Mouse (Mus musculus): Measurements from ENCODE around the gene St6galnac6. TPM values are rescaled to one million over a fixed set of nuclear protein-coding genes. Genes with fewer than 3 reads are reported as not detected.

Gene St6galnac6
- polyA plus RNA-seq, 1 experiment from 2014 or later, result 7.4 TPM

- Histone ChIP-seq H3K27me3 (ENCODE audit: control insufficient read depth, insufficient read depth, low read length) (no peaks in the 10 kb centered on the region), H3K4me3 (ENCODE audit: low read depth, low read length) (no peak overlapping the region), H3K4me1 (ENCODE audit: control insufficient read depth, insufficient read depth, low read length) (peaks cover 17% of the 10 kb centered on the region), H3K9me3 (ENCODE audit: control insufficient read depth, low read depth, low read length) (no peaks in the 10 kb centered on the region), H3K4me2 (replicated peaks; ENCODE audit: low read depth, low read length) (no peak overlapping the region), H3K9ac (replicated peaks; ENCODE audit: low read depth, low read length) (no peak overlapping the region), H3K36me3 (ENCODE audit: control insufficient read depth, insufficient read depth, low read length) (no peaks in the 10 kb centered on the region), H3K27ac (ENCODE audit: low read length) (peak overlapping the region; percentile 68; the same call in 1 of the 2 replicates)
- 39% methylated on average over 12 of the region's 12 CpGs for WGBS
- peak; percentile 38; the same call in 1 of the 2 replicates for ATAC-seq (ENCODE audit: insufficient number of reproducible peaks, insufficient read depth, low FRiP score, low read depth)
Measured at GRCm38 (mm10) chr2:32655826-32656225, 56.3 kb downstream of the St6galnac6 start.

GRCm38 (mm10) chr2:32658873-32659272, 59.4 kb downstream of the St6galnac6 start:
- peaks cover 27% of the 10 kb centered on the region for H3K4me1 ChIP-seq (ENCODE audit: control insufficient read depth, insufficient read depth, low read length)
- H3K9ac ChIP-seq (replicated peaks; ENCODE audit: low read depth, low read length), result no peak overlapping the region
- ATAC-seq (ENCODE audit: insufficient number of reproducible peaks, insufficient read depth, low FRiP score, low read depth), result no peak
- H3K27me3 ChIP-seq (ENCODE audit: control insufficient read depth, insufficient read depth, low read length), result no peaks in the 10 kb centered on the region
- no peak overlapping the region for H3K27ac ChIP-seq (ENCODE audit: low read length)
- no peaks in the 10 kb centered on the region for H3K9me3 ChIP-seq (ENCODE audit: control insufficient read depth, low read depth, low read length)
- 93% methylated on average over 2 of the region's 2 CpGs for WGBS
- H3K4me3 ChIP-seq (ENCODE audit: low read depth, low read length), result no peak overlapping the region
- H3K36me3 ChIP-seq (ENCODE audit: control insufficient read depth, insufficient read depth, low read length), result no peaks in the 10 kb centered on the region
- H3K4me2 ChIP-seq (replicated peaks; ENCODE audit: low read depth, low read length), result no peak overlapping the region

- Histone ChIP-seq H3K4me1 (ENCODE audit: control insufficient read depth, insufficient read depth, low read length) (peaks cover 13% of the 10 kb centered on the region), H3K27ac (ENCODE audit: low read length) (peak overlapping the region; percentile 3; the same call in 1 of the 2 replicates), H3K27me3 (ENCODE audit: control insufficient read depth, insufficient read depth, low read length) (no peaks in the 10 kb centered on the region), H3K36me3 (ENCODE audit: control insufficient read depth, insufficient read depth, low read length) (no peaks in the 10 kb centered on the region), H3K4me3 (ENCODE audit: low read depth, low read length) (no peak overlapping the region), H3K4me2 (replicated peaks; ENCODE audit: low read depth, low read length) (no peak overlapping the region), H3K9me3 (ENCODE audit: control insufficient read depth, low read depth, low read length) (no peaks in the 10 kb centered on the region), H3K9ac (replicated peaks; ENCODE audit: low read depth, low read length) (no peak overlapping the region)
- ATAC-seq (ENCODE audit: insufficient number of reproducible peaks, insufficient read depth, low FRiP score, low read depth), result peak; percentile 29; the same call in 1 of the 2 replicates
- WGBS, result 31% methylated on average over 7 of the region's 7 CpGs
Measured at GRCm38 (mm10) chr2:32661509-32662107, 62.1 kb downstream of the St6galnac6 start.

GRCm38 (mm10) chr2:32662291-32662690, 62.8 kb downstream of the St6galnac6 start:
- no peaks in the 10 kb centered on the region for H3K36me3 ChIP-seq (ENCODE audit: control insufficient read depth, insufficient read depth, low read length)
- H3K4me3 ChIP-seq (ENCODE audit: low read depth, low read length), result no peak overlapping the region
- ATAC-seq (ENCODE audit: insufficient number of reproducible peaks, insufficient read depth, low FRiP score, low read depth), result no peak
- H3K4me2 ChIP-seq (replicated peaks; ENCODE audit: low read depth, low read length), result no peak overlapping the region
- no peak overlapping the region for H3K9ac ChIP-seq (replicated peaks; ENCODE audit: low read depth, low read length)
- 46% methylated on average over 5 of the region's 5 CpGs for WGBS
- no peaks in the 10 kb centered on the region for H3K27me3 ChIP-seq (ENCODE audit: control insufficient read depth, insufficient read depth, low read length)
- no peaks in the 10 kb centered on the region for H3K9me3 ChIP-seq (ENCODE audit: control insufficient read depth, low read depth, low read length)
- peaks cover 13% of the 10 kb centered on the region for H3K4me1 ChIP-seq (ENCODE audit: control insufficient read depth, insufficient read depth, low read length)
- peak overlapping the region; percentile 3; the same call in 1 of the 2 replicates for H3K27ac ChIP-seq (ENCODE audit: low read length)

GRCm38 (mm10) chr2:32665345-32665744, 65.8 kb downstream of the St6galnac6 start:
- Histone ChIP-seq H3K9me3 (ENCODE audit: control insufficient read depth, low read depth, low read length) (no peaks in the 10 kb centered on the region), H3K27ac (ENCODE audit: low read length) (no peak overlapping the region)
- ATAC-seq (ENCODE audit: insufficient number of reproducible peaks, insufficient read depth, low FRiP score, low read depth), result no peak

GRCm38 (mm10) chr2:32665853-32666252, 66.3 kb downstream of the St6galnac6 start:
- Histone ChIP-seq H3K4me3 (ENCODE audit: low read depth, low read length) (no peak overlapping the region), H3K27ac (ENCODE audit: low read length) (no peak overlapping the region), H3K4me1 (ENCODE audit: control insufficient read depth, insufficient read depth, low read length) (peaks cover 13% of the 10 kb centered on the region), H3K27me3 (ENCODE audit: control insufficient read depth, insufficient read depth, low read length) (no peaks in the 10 kb centered on the region), H3K9ac (replicated peaks; ENCODE audit: low read depth, low read length) (no peak overlapping the region), H3K36me3 (ENCODE audit: control insufficient read depth, insufficient read depth, low read length) (no peaks in the 10 kb centered on the region), H3K9me3 (ENCODE audit: control insufficient read depth, low read depth, low read length) (no peaks in the 10 kb centered on the region), H3K4me2 (replicated peaks; ENCODE audit: low read depth, low read length) (no peak overlapping the region)
- 82% methylated on average over 6 of the region's 6 CpGs for WGBS
- no peak for ATAC-seq (ENCODE audit: insufficient number of reproducible peaks, insufficient read depth, low FRiP score, low read depth)

More at GRCm38 (mm10) chr2:32665345-32665744, 65.8 kb downstream of the St6galnac6 start:
- Histone ChIP-seq H3K4me3 (ENCODE audit: low read depth, low read length) (no peak overlapping the region), H3K9ac (replicated peaks; ENCODE audit: low read depth, low read length) (no peak overlapping the region), H3K4me1 (ENCODE audit: control insufficient read depth, insufficient read depth, low read length) (peaks cover 13% of the 10 kb centered on the region), H3K36me3 (ENCODE audit: control insufficient read depth, insufficient read depth, low read length) (no peaks in the 10 kb centered on the region), H3K27me3 (ENCODE audit: control insufficient read depth, insufficient read depth, low read length) (no peaks in the 10 kb centered on the region), H3K4me2 (replicated peaks; ENCODE audit: low read depth, low read length) (no peak overlapping the region)
- 67% methylated on average over 8 of the region's 8 CpGs for WGBS

- WGBS, result 47% methylated on average over 11 of the region's 11 CpGs
- no peak for ATAC-seq (ENCODE audit: insufficient number of reproducible peaks, insufficient read depth, low FRiP score, low read depth)
- Histone ChIP-seq H3K27ac (ENCODE audit: low read length) (no peak overlapping the region), H3K9ac (replicated peaks; ENCODE audit: low read depth, low read length) (no peak overlapping the region), H3K36me3 (ENCODE audit: control insufficient read depth, insufficient read depth, low read length) (no peaks in the 10 kb centered on the region), H3K4me3 (ENCODE audit: low read depth, low read length) (no peak overlapping the region), H3K27me3 (ENCODE audit: control insufficient read depth, insufficient read depth, low read length) (no peaks in the 10 kb centered on the region), H3K9me3 (ENCODE audit: control insufficient read depth, low read depth, low read length) (no peaks in the 10 kb centered on the region), H3K4me1 (ENCODE audit: control insufficient read depth, insufficient read depth, low read length) (no peaks in the 10 kb centered on the region; the same call in 1 of the 2 replicates), H3K4me2 (replicated peaks; ENCODE audit: low read depth, low read length) (no peak overlapping the region)
Measured at GRCm38 (mm10) chr2:32667775-32668174, 68.3 kb downstream of the St6galnac6 start.

GRCm38 (mm10) chr2:32668176-32668575, 68.7 kb downstream of the St6galnac6 start:
- Histone ChIP-seq H3K27me3 (ENCODE audit: control insufficient read depth, insufficient read depth, low read length) (no peaks in the 10 kb centered on the region), H3K27ac (ENCODE audit: low read length) (no peak overlapping the region), H3K36me3 (ENCODE audit: control insufficient read depth, insufficient read depth, low read length) (peaks cover 2% of the 10 kb centered on the region; the same call in 1 of the 2 replicates), H3K9me3 (ENCODE audit: control insufficient read depth, low read depth, low read length) (no peaks in the 10 kb centered on the region), H3K4me3 (ENCODE audit: low read depth, low read length) (no peak overlapping the region), H3K4me2 (replicated peaks; ENCODE audit: low read depth, low read length) (no peak overlapping the region), H3K9ac (replicated peaks; ENCODE audit: low read depth, low read length) (no peak overlapping the region), H3K4me1 (ENCODE audit: control insufficient read depth, insufficient read depth, low read length) (no peaks in the 10 kb centered on the region; the same call in 1 of the 2 replicates)
- 90% methylated on average over 7 of the region's 7 CpGs for WGBS
- no peak for ATAC-seq (ENCODE audit: insufficient number of reproducible peaks, insufficient read depth, low FRiP score, low read depth)

- 68% methylated on average over 3 of the region's 3 CpGs for WGBS
- no peak for ATAC-seq (ENCODE audit: insufficient number of reproducible peaks, insufficient read depth, low FRiP score, low read depth)
- H3K4me3 ChIP-seq (ENCODE audit: low read depth, low read length), result no peak overlapping the region
- no peak overlapping the region for H3K4me2 ChIP-seq (replicated peaks; ENCODE audit: low read depth, low read length)
- no peaks in the 10 kb centered on the region; the same call in 1 of the 2 replicates for H3K4me1 ChIP-seq (ENCODE audit: control insufficient read depth, insufficient read depth, low read length)
- H3K27me3 ChIP-seq (ENCODE audit: control insufficient read depth, insufficient read depth, low read length), result no peaks in the 10 kb centered on the region
- H3K9me3 ChIP-seq (ENCODE audit: control insufficient read depth, low read depth, low read length), result no peaks in the 10 kb centered on the region
- no peak overlapping the region for H3K27ac ChIP-seq (ENCODE audit: low read length)
- peaks cover 4% of the 10 kb centered on the region; the same call in 1 of the 2 replicates for H3K36me3 ChIP-seq (ENCODE audit: control insufficient read depth, insufficient read depth, low read length)
- H3K9ac ChIP-seq (replicated peaks; ENCODE audit: low read depth, low read length), result no peak overlapping the region
Measured at GRCm38 (mm10) chr2:32669876-32670275, 70.4 kb downstream of the St6galnac6 start.
